Mouse (Mus musculus): ENCODE data around the gene Cc2d1a. TPM values are rescaled to one million over a fixed set of nuclear protein-coding genes. Genes with fewer than 3 reads are reported as not detected.

Gene Cc2d1a
- polyA plus RNA-seq, 1 experiment: 1.4 TPM

DNA sequence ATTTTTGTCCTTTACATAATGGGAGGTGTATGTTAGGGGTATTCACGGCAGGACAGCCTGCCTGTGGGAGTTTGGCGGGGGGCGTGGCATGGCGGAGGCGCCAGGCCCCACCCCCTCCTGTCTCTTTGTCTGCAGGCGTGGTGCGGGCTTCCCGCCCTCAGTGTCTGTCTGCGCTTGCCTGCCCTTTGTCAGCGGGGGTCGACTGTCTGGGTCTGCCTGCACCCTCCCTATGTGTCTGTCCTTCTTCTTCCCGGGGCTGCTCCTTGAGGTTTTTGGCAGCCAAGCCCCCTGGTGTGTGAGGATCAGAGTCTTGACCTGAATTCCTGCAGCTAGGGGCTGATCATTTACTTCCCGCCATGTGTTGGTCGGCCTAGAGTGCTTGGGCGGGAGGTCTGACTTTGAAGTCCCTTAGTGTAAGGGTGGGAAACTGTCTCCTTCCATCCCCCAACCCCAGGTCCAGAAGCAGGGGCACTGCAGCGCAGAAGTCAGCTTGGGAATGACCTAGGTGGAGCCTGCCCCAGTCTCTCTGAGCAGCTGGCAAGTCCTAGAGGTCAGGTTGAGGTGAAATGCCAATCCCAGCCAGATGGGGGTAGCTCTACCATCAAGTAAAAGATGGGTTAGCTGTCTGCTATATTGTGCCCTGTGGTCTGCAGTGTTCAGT, 32.9 kb upstream of the Cc2d1a start:
- Histone ChIP-seq H3K36me3 (ENCODE audit: control insufficient read depth) (no peaks in the 10 kb centered on the region), H3K4me1 (ENCODE audit: control insufficient read depth) (peaks cover 19% of the 10 kb centered on the region), H3K9me3 (ENCODE audit: control insufficient read depth, low read length) (peaks cover 3% of the 10 kb centered on the region; the same call in 1 of the 2 replicates), H3K4me3 (replicated peaks) (no peak overlapping the region), H3K27me3 (ENCODE audit: control insufficient read depth) (peaks cover 37% of the 10 kb centered on the region)
- TF ChIP-seq GATA1 (IDR thresholded peaks at IDR 0.05; ENCODE audit: low read length) (no peak), TAL1 (IDR thresholded peaks at IDR 0.05; ENCODE audit: low read length) (no peak)

DNA sequence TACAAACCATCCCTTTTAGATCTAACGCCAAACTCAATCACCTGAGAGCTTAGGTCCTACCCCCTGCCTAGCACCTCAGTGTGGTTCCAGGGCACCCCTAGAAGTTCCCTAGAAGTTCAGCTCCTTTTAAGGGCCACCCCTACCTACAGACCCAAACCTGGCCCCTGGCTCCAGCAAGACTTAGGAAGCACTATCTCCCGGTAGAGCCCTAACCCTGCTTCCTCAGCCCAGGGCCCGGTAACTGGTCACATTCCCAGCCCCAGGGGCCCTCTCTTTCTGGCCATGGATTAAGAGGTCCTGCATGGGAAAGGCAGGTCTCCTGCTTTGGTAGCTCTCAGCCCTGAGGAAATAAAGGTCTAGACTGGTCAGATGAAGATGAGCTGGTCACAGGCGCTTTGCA, 32.2 kb upstream of the Cc2d1a start:
- Histone ChIP-seq H3K4me1 (ENCODE audit: control insufficient read depth) (peaks cover 19% of the 10 kb centered on the region), H3K4me3 (replicated peaks) (no peak overlapping the region), H3K27me3 (ENCODE audit: control insufficient read depth) (peaks cover 32% of the 10 kb centered on the region), H3K9me3 (ENCODE audit: control insufficient read depth, low read length) (no peaks in the 10 kb centered on the region; the same call in 1 of the 2 replicates), H3K36me3 (ENCODE audit: control insufficient read depth) (no peaks in the 10 kb centered on the region)
- TF ChIP-seq TAL1 (IDR thresholded peaks at IDR 0.05; ENCODE audit: low read length): no peak
- no peak for TF ChIP-seq GATA1 (IDR thresholded peaks at IDR 0.05; ENCODE audit: low read length)

DNA sequence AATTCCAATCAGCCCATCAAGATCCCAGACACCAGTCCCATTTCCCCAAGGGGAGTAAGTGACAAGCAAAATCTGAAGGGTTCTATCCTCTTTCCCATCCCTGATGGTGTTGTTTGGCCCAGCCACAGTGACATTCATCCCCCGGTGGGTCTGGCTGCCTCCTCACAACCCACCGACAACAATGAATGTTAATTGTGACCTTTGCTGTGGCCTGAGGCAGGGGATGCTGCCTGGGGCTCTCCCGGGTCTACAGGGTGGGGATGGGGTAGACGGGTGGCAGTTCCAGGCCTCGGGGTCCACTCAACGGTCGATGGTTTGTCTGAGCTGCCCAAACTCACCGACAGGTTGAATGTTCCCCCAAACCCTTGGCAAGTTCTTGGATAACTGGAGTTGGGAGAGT, 30.9 kb upstream of the Cc2d1a start:
- Histone ChIP-seq H3K27me3 (ENCODE audit: control insufficient read depth) (peaks cover 19% of the 10 kb centered on the region), H3K4me3 (replicated peaks) (no peak overlapping the region), H3K9me3 (ENCODE audit: control insufficient read depth, low read length) (no peaks in the 10 kb centered on the region), H3K36me3 (ENCODE audit: control insufficient read depth) (no peaks in the 10 kb centered on the region; the same call in 1 of the 2 replicates), H3K4me1 (ENCODE audit: control insufficient read depth) (peaks cover 13% of the 10 kb centered on the region)
- TF ChIP-seq GATA1 (IDR thresholded peaks at IDR 0.05; ENCODE audit: low read length) (no peak), TAL1 (IDR thresholded peaks at IDR 0.05; ENCODE audit: low read length) (no peak)

DNA sequence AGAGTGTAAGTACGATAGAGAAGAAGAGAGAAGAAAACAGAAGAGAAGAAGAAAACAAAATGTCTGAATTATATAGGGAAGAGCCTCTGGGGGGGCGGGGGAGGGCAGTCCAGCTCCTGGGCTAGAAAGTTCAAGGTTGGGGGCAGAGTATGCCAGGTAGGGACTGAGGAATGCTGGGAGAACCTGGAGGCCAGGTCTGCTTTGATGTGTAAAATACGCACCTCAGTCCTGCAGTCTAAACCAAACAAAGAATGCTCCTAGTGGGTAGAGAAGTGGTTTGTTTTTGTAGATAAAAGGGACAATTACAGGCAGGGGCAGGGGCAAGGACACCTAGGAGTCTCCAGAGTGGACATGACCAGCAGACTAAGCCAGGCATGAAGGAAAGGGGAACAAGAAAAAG, 29.7 kb upstream of the Cc2d1a start:
- Histone ChIP-seq H3K4me1 (ENCODE audit: control insufficient read depth) (peaks cover 13% of the 10 kb centered on the region), H3K9me3 (ENCODE audit: control insufficient read depth, low read length) (no peaks in the 10 kb centered on the region), H3K36me3 (ENCODE audit: control insufficient read depth) (no peaks in the 10 kb centered on the region; the same call in 1 of the 2 replicates), H3K4me3 (replicated peaks) (no peak overlapping the region), H3K27me3 (ENCODE audit: control insufficient read depth) (peaks cover 7% of the 10 kb centered on the region)
- no peak for TF ChIP-seq TAL1 (IDR thresholded peaks at IDR 0.05; ENCODE audit: low read length)

DNA sequence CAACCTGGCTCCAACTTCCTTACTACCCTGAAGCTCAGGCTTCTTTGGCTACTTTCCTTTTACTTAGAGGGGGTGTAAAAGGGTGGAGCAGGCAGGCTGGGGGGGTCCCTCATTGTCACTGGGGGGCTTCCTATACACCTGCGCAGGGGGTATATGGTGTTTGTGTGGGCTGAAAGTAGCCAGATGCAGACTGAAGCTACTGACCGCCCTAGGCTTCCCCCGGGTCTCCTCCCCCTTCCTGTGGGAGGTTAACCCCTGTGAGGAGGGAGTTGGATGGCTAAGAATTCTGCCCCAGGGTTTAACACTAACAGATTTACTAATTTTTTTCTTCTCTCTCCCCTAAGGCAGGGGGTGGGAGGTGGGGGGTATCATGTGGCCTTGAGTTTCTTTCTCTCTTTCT, 28.8 kb upstream of the Cc2d1a start:
- no peaks in the 10 kb centered on the region; the same call in 1 of the 2 replicates for H3K36me3 ChIP-seq (ENCODE audit: control insufficient read depth)
- no peaks in the 10 kb centered on the region for H3K9me3 ChIP-seq (ENCODE audit: control insufficient read depth, low read length)
- H3K4me1 ChIP-seq (ENCODE audit: control insufficient read depth): peaks cover 13% of the 10 kb centered on the region
- no peak for TF ChIP-seq GATA1 (IDR thresholded peaks at IDR 0.05; ENCODE audit: low read length)
- no peak for TF ChIP-seq TAL1 (IDR thresholded peaks at IDR 0.05; ENCODE audit: low read length)
- H3K27me3 ChIP-seq (ENCODE audit: control insufficient read depth): no peaks in the 10 kb centered on the region
- H3K4me3 ChIP-seq (replicated peaks): no peak overlapping the region

DNA sequence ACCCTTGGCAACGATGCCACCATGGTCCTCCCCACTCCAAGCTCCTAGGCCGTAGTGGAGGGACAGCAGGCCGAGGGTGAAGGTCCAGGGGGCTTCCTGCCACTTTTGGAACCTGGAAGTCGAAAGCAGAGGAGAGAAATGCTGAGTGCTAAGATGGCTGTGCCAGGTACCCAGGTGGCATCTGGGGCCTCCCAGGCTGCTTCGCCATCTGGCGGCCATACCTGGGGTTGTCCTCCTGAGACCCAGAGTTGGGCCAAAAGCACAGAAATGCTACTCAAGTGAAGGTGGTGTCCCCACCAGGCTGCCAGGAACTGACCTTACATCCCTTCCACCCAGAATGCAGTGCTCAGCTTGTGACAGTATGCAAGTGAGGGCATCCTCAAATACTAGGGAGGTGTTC, 26.1 kb upstream of the Cc2d1a start:
- H3K4me1 ChIP-seq (ENCODE audit: control insufficient read depth): 0 out of 2 replicates have a peak, but pooled peaks cover 2% of the 10 kb centered on the region
- H3K4me3 ChIP-seq (replicated peaks): no peak overlapping the region
- no peaks in the 10 kb centered on the region for H3K27me3 ChIP-seq (ENCODE audit: control insufficient read depth)
- TF ChIP-seq GATA1 (IDR thresholded peaks at IDR 0.05; ENCODE audit: low read length) (no peak), TAL1 (IDR thresholded peaks at IDR 0.05; ENCODE audit: low read length) (no peak)
- H3K9me3 ChIP-seq (ENCODE audit: control insufficient read depth, low read length): no peaks in the 10 kb centered on the region
- no peaks in the 10 kb centered on the region; the same call in 1 of the 2 replicates for H3K36me3 ChIP-seq (ENCODE audit: control insufficient read depth)

DNA sequence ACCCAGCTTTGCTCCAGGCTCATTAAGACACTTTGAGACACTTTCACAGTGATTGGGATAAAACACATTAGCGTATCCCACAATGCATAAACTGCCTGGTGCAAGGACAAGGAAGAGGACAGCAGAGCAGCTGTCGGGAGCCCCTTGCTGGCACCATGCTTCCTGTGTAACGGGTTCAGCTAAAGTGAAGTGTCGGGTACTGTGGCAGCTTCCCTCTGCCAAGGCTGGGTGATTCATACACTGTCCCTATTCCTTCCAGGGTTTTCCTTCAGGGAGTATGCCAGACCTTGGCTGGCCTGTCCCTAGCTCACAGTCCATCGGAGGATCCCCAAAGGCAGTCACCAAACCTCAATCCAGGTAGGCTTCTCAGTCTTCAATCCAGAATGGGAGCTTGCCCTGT, 22.4 kb upstream of the Cc2d1a start:
- Histone ChIP-seq H3K9me3 (ENCODE audit: control insufficient read depth, low read length) (no peaks in the 10 kb centered on the region), H3K4me1 (ENCODE audit: control insufficient read depth) (peaks cover 13% of the 10 kb centered on the region), H3K27me3 (ENCODE audit: control insufficient read depth) (no peaks in the 10 kb centered on the region), H3K4me3 (replicated peaks) (no peak overlapping the region), H3K36me3 (ENCODE audit: control insufficient read depth) (no peaks in the 10 kb centered on the region; the same call in 1 of the 2 replicates)
- TF ChIP-seq GATA1 (IDR thresholded peaks at IDR 0.05; ENCODE audit: low read length) (no peak), TAL1 (IDR thresholded peaks at IDR 0.05; ENCODE audit: low read length) (no peak)

DNA sequence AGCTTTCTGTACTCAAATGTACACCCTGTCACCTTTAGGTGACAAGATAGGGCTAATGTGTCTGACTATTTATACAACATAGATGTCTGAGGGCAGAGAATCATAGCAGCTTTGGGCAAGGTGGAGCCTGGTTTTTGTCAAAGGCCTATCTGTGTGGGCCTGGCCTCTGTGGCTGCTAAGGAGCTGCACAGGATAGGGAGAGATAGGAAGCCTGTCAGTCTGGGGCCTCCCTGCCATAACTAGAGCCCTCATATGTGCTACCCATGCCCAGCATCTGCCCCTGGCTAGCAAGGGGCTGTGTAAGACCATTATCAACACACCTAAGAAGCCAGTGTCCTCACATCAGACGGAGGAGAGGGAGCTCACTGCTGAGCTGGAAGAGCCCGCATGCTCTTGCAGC, 20.0 kb upstream of the Cc2d1a start:
- Histone ChIP-seq H3K9me3 (ENCODE audit: control insufficient read depth, low read length) (no peaks in the 10 kb centered on the region), H3K4me3 (replicated peaks) (no peak overlapping the region), H3K36me3 (ENCODE audit: control insufficient read depth) (no peaks in the 10 kb centered on the region; the same call in 1 of the 2 replicates), H3K4me1 (ENCODE audit: control insufficient read depth) (peaks cover 13% of the 10 kb centered on the region), H3K27me3 (ENCODE audit: control insufficient read depth) (no peaks in the 10 kb centered on the region)
- no peak for TF ChIP-seq GATA1 (IDR thresholded peaks at IDR 0.05; ENCODE audit: low read length)
- TF ChIP-seq TAL1 (IDR thresholded peaks at IDR 0.05; ENCODE audit: low read length): no peak

DNA sequence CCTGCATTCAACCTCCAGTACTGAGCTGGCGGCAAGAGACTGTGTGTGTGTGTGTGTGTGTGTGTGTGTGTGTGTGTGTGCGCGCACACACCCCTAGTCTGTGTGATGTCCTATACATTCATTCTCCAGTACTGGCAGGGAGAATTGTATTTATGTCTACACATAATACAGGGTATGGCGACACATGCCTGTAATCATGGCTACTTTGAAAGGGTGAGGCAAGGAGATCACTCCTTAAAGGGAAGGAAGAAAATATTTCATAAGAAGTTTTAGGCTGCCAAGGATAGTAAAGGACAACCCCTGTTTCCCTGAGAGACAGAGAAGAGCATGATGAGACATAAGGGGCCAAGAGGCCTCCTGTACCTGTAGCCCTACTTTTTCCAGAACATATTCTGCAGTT, 9.9 kb upstream of the Cc2d1a start:
- no peaks in the 10 kb centered on the region for H3K4me1 ChIP-seq (ENCODE audit: control insufficient read depth)
- H3K4me3 ChIP-seq (replicated peaks): no peak overlapping the region
- H3K36me3 ChIP-seq (ENCODE audit: control insufficient read depth): no peaks in the 10 kb centered on the region
- no peaks in the 10 kb centered on the region for H3K27me3 ChIP-seq (ENCODE audit: control insufficient read depth)
- H3K9me3 ChIP-seq (ENCODE audit: control insufficient read depth, low read length): no peaks in the 10 kb centered on the region
- TF ChIP-seq GATA1 (IDR thresholded peaks at IDR 0.05; ENCODE audit: low read length): no peak
- TF ChIP-seq TAL1 (IDR thresholded peaks at IDR 0.05; ENCODE audit: low read length): no peak

DNA sequence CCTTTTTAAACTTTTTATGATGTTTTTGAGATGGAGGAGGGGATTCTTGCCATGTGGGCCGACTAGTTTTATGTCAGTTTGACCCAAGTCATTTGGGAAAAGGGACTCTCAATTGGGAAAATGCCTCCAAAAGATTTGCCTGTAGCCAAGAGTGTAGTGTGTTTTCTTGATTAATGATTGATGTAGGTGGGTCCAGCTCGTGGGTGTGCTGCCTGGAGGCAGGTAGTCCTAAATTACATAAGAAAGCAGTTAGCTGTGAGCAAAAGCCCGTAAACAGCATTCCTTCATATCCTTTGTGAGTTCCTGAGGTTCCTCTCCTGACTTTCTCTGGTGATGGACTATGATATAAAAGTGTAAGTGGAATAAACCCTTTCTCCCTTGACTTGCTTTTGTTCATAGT, 1.4 kb upstream of the Cc2d1a start:
- Histone ChIP-seq H3K36me3 (ENCODE audit: control insufficient read depth) (peaks cover 2% of the 10 kb centered on the region; the same call in 1 of the 2 replicates), H3K4me3 (replicated peaks) (no peak overlapping the region), H3K9me3 (ENCODE audit: control insufficient read depth, low read length) (no peaks in the 10 kb centered on the region), H3K4me1 (ENCODE audit: control insufficient read depth) (peaks cover 23% of the 10 kb centered on the region), H3K27me3 (ENCODE audit: control insufficient read depth) (no peaks in the 10 kb centered on the region)
- TF ChIP-seq TAL1 (IDR thresholded peaks at IDR 0.05; ENCODE audit: low read length) (no peak), GATA1 (IDR thresholded peaks at IDR 0.05; ENCODE audit: low read length) (no peak)

Data from erythroblast, embryonic 14.5 days (primary cell).